Mouse (Mus musculus) spleen, adult 18-20 months (tissue): ENCODE results near the gene Ilvbl.
A peak's percentile ranks its signal among the peaks of the same experiment; 100 is the strongest.
"Not testable (repeated sequence)": the region's sequence is repeated elsewhere in the genome, so short reads cannot be mapped to it uniquely, and the experiment has no call there.

ENCODE experiments used
- DNase-seq, 2 experiments: peaks; one replicate each; pipeline ENCODE4 v3.0.0; 2022; ENCODE audit warnings: mixed read lengths in 2 of 2

Ilvbl gene

GRCm38 (mm10) chr10:78574250-78575104, at the start of gene Ilvbl:
Gene Ilvbl, plus strand, starts transcription at chr10:78574346.
- peak; percentile 91 to 96 for DNase-seq

- not testable (repeated sequence) for DNase-seq
These were observed 49.1 kb upstream of the Ilvbl start for GRCm38 (mm10) chr10:78525071-78525470.

GRCm38 (mm10) chr10:78525511-78525910, 48.6 kb upstream of the Ilvbl start:
- DNase-seq, result no peak

GRCm38 (mm10) chr10:78540943-78541342, 33.2 kb upstream of the Ilvbl start:
- peak in 1 of 2 experiments; percentile 7 for DNase-seq

GRCm38 (mm10) chr10:78565070-78565469, 9.1 kb upstream of the Ilvbl start:
- no peak for DNase-seq

- DNase-seq, result no peak
These were observed 5.0 kb upstream of the Ilvbl start for GRCm38 (mm10) chr10:78569191-78569590.

- DNase-seq, result no peak
These were observed 4.5 kb upstream of the Ilvbl start for GRCm38 (mm10) chr10:78569686-78570085.

GRCm38 (mm10) chr10:78570416-78570815, 3.7 kb upstream of the Ilvbl start:
- no peak for DNase-seq

GRCm38 (mm10) chr10:78570897-78571296, 3.2 kb upstream of the Ilvbl start:
- DNase-seq, result no peak

- no peak for DNase-seq
These were observed 920 bp upstream of the Ilvbl start for GRCm38 (mm10) chr10:78573226-78573625.

GRCm38 (mm10) chr10:78575105-78575632, 1.0 kb downstream of the Ilvbl start:
- DNase-seq, result no peak

GRCm38 (mm10) chr10:78575690-78576089, 1.5 kb downstream of the Ilvbl start:
- no peak for DNase-seq

GRCm38 (mm10) chr10:78576435-78577184, 2.5 kb downstream of the Ilvbl start:
- no peak for DNase-seq

GRCm38 (mm10) chr10:78578204-78578603, 4.1 kb downstream of the Ilvbl start:
- no peak for DNase-seq

- DNase-seq, result no peak
These were observed 7.0 kb downstream of the Ilvbl start for GRCm38 (mm10) chr10:78581121-78581520.

GRCm38 (mm10) chr10:78583347-78583746, 9.2 kb downstream of the Ilvbl start:
- DNase-seq, result no peak

- DNase-seq, result no peak
These were observed 9.8 kb downstream of the Ilvbl start for GRCm38 (mm10) chr10:78583939-78584338.

- DNase-seq, result no peak
These were observed 10.8 kb downstream of the Ilvbl start for GRCm38 (mm10) chr10:78584996-78585395.

- no peak for DNase-seq
These were observed 11.5 kb downstream of the Ilvbl start for GRCm38 (mm10) chr10:78585606-78586005.

GRCm38 (mm10) chr10:78586026-78586425, 11.9 kb downstream of the Ilvbl start:
- no peak for DNase-seq

- DNase-seq, result no peak
These were observed 15.1 kb downstream of the Ilvbl start for GRCm38 (mm10) chr10:78589291-78589690.

- DNase-seq, result no peak
These were observed 15.8 kb downstream of the Ilvbl start for GRCm38 (mm10) chr10:78589901-78590300.

- DNase-seq, result no peak
These were observed 16.6 kb downstream of the Ilvbl start for GRCm38 (mm10) chr10:78590744-78591143.
